Mouse (Mus musculus) limb, embryonic 13.5 days (tissue): ENCODE measurements around the gene Ccdc9b. TPM values are rescaled to one million over a fixed set of nuclear protein-coding genes. Genes with fewer than 3 reads are reported as not detected.
A peak's percentile ranks its signal among the peaks of the same experiment; 100 is the strongest.

Source experiments
- ATAC-seq: fragments of 200-750 bp; cut with Nextera tagmentation; 2 replicates; pipeline ENCODE4 v1.8.0; 2017; ENCODE audit warnings: low read depth, moderate number of reproducible peaks, moderate TSS enrichment; ENCODE audit not compliant: low FRiP score
- H3K27ac ChIP-seq: fragments of 300-500 bp; sonication (generic); 2 replicates; pipeline ENCODE4 v1.5.1; 2015; ENCODE audit warnings: inconsistent platforms, mild to moderate bottlenecking, moderate library complexity
- H3K27me3 ChIP-seq: fragments of 300-500 bp; sonication (generic); 2 replicates; pipeline ENCODE4 v1.6.1; 2015; ENCODE audit warnings: mild to moderate bottlenecking, inconsistent platforms
- H3K36me3 ChIP-seq: fragments of 300-500 bp; sonication (generic); 2 replicates; pipeline ENCODE4 v1.6.1; 2015; ENCODE audit warnings: inconsistent platforms, mild to moderate bottlenecking, moderate library complexity
- H3K4me1 ChIP-seq: fragments of 300-500 bp; sonication (generic); 2 replicates; pipeline ENCODE4 v1.6.1; 2015; ENCODE audit warnings: inconsistent platforms
- H3K4me2 ChIP-seq: fragments of 300-500 bp; sonication (generic); replicated peaks from 2 replicates; pipeline ENCODE4 v1.6.1; 2015; ENCODE audit warnings: inconsistent platforms, mild to moderate bottlenecking, moderate library complexity
- H3K4me3 ChIP-seq: fragments of 300-500 bp; sonication (generic); 2 replicates; pipeline ENCODE4 v1.5.1; 2015; ENCODE audit warnings: moderate library complexity, mild to moderate bottlenecking, inconsistent platforms
- H3K9ac ChIP-seq: fragments of 300-500 bp; sonication (generic); 2 replicates; pipeline ENCODE4 v1.6.1; 2015; ENCODE audit warnings: mild to moderate bottlenecking, inconsistent platforms
- H3K9me3 ChIP-seq: fragments of 300-500 bp; sonication (generic); 2 replicates; pipeline ENCODE4 v1.6.1; 2016; ENCODE audit warnings: inconsistent platforms
- WGBS: fragments of 180-500 bp; shearing (Covaris S2); methylation state at CpG from one replicate; pipeline ENCODE4 v1.1.7; 2015; 5-methylcytosine and 5-hydroxymethylcytosine counted together
- polyA plus RNA-seq: library from polyadenylated mRNA; unstranded; fragments of >200 nt; fragmentation: Nextera tagmentation; extraction: Ambion mirVana; gene quantifications from 2 replicates; pipeline ENCODE4 v1.2.1, GENCODE M21; 2015

Ccdc9b gene
- polyA plus RNA-seq, 1 experiment from 2014 or later = 0.85 TPM

- H3K36me3 ChIP-seq = no peaks in the 10 kb centered on the region
- peaks cover 48% of the 10 kb centered on the region for H3K27me3 ChIP-seq
- no peak overlapping the region for H3K9ac ChIP-seq
- no peak for ATAC-seq
- no peak overlapping the region for H3K4me3 ChIP-seq
- H3K4me1 ChIP-seq = peaks cover 18% of the 10 kb centered on the region
- H3K9me3 ChIP-seq = no peaks in the 10 kb centered on the region
- no peak overlapping the region for H3K27ac ChIP-seq
- WGBS = 82% methylated on average over 15 of the region's 15 CpGs
- H3K4me2 ChIP-seq = no peak overlapping the region
Observed at GRCm38 (mm10) chr2:118723693-118724486, 38.6 kb downstream of the Ccdc9b start.

DNA sequence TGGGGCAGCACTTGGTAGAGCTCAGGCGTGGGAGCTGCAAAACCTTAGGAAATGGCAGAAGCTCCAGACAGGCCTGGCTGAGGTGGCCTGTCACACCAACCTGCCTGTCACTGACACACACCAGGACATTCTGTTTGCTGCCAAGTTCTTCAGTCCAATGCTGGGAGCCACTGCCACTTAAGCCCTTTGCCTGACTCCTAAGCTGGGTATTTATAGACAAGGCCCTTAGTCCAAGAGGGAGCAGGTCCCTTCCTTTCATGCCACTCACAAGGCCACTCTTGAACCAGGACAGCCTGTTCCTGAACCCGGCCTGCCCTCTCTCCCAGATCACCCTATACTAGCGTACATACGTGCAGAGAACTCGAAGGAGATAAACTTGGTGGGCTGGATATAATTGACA, 45.8 kb downstream of the Ccdc9b start:
- Histone ChIP-seq H3K4me2 (no peak overlapping the region), H3K4me3 (no peak overlapping the region), H3K4me1 (no peaks in the 10 kb centered on the region; the same call in 1 of the 2 replicates), H3K27ac (no peak overlapping the region), H3K36me3 (no peaks in the 10 kb centered on the region), H3K27me3 (peaks cover 55% of the 10 kb centered on the region), H3K9ac (no peak overlapping the region), H3K9me3 (no peaks in the 10 kb centered on the region)
- ATAC-seq = no peak
- 79% methylated on average over 5 of the region's 5 CpGs for WGBS

GRCm38 (mm10) chr2:118714230-118714629, 48.2 kb downstream of the Ccdc9b start:
- peaks cover 13% of the 10 kb centered on the region for H3K4me1 ChIP-seq
- peaks cover 72% of the 10 kb centered on the region for H3K27me3 ChIP-seq
- H3K36me3 ChIP-seq = no peaks in the 10 kb centered on the region
- H3K27ac ChIP-seq = no peak overlapping the region
- H3K9me3 ChIP-seq = no peaks in the 10 kb centered on the region
- no peak overlapping the region for H3K4me3 ChIP-seq
- ATAC-seq = no peak
- WGBS = 38% methylated on average over 4 of the region's 4 CpGs
- H3K4me2 ChIP-seq = no peak overlapping the region
- no peak overlapping the region for H3K9ac ChIP-seq

DNA sequence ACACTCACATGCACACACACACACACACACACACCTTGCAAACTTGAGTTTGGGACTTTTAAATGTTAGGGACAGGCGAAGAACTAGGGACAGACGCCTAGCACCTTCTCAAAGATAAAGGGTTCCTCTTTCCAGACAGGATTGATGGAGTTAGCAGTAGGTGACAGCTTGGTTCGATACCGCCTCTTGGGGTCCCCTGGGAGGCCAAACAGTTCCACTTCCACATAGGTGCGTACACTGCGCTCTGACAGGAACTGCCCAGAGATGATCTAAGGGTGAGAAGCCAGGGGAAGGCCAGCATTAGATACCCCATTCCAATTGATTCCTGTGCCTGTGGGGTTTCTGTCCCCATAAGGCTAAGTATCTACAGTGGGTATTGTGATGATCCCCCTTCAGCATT, 48.8 kb downstream of the Ccdc9b start:
- no peaks in the 10 kb centered on the region for H3K9me3 ChIP-seq

DNA sequence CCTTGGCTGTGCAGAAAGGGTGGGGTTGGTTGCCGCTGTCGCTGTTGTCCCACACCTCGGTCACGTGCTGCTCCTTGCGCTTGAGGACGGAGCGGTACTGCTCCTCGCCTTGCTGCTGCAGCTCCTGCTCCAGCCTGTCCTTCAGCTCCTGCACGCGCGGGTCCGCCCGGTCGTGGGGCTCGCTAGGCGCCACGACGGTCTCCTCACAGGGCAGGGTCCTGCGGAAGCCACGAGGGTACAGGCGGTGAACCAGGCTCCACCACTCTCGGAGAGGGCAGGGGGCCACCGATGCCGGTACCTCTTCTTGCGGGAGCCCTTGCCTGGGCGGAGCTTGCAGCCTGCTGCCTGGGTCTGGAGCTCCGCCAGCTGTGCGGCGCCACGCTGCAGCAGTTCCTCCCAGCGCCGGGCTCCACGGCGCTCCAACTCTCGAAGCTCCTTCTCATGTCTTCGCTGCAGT, 51.4 kb downstream of the Ccdc9b start:
- H3K9me3 ChIP-seq = no peaks in the 10 kb centered on the region
- WGBS = under 1% methylated on average over 36 of the region's 36 CpGs
- H3K27ac ChIP-seq = no peak overlapping the region
- H3K4me2 ChIP-seq = peak overlapping the region; percentile 90
- peaks cover 92% of the 10 kb centered on the region for H3K27me3 ChIP-seq
- H3K9ac ChIP-seq = peak overlapping the region; percentile 45
- H3K36me3 ChIP-seq = no peaks in the 10 kb centered on the region
- peak; percentile 68 for ATAC-seq
- H3K4me3 ChIP-seq = peak overlapping the region; percentile 46
- peaks cover 13% of the 10 kb centered on the region for H3K4me1 ChIP-seq

More for the DNA sequence above, 48.8 kb downstream of the Ccdc9b start:
- WGBS = 82% methylated on average over 6 of the region's 6 CpGs
- H3K4me2 ChIP-seq = no peak overlapping the region
- H3K27ac ChIP-seq = no peak overlapping the region
- H3K27me3 ChIP-seq = peaks cover 72% of the 10 kb centered on the region
- no peak overlapping the region for H3K9ac ChIP-seq
- ATAC-seq = no peak
- H3K36me3 ChIP-seq = no peaks in the 10 kb centered on the region
- H3K4me3 ChIP-seq = no peak overlapping the region
- H3K4me1 ChIP-seq = peaks cover 13% of the 10 kb centered on the region

GRCm38 (mm10) chr2:118709655-118710221, 52.7 kb downstream of the Ccdc9b start:
- no peak for ATAC-seq
- Histone ChIP-seq H3K4me2 (no peak overlapping the region), H3K27ac (no peak overlapping the region), H3K27me3 (peaks cover 98% of the 10 kb centered on the region), H3K9ac (no peak overlapping the region), H3K9me3 (no peaks in the 10 kb centered on the region), H3K36me3 (no peaks in the 10 kb centered on the region), H3K4me3 (no peak overlapping the region), H3K4me1 (peaks cover 13% of the 10 kb centered on the region)
- 34% methylated on average over 4 of the region's 4 CpGs for WGBS

DNA sequence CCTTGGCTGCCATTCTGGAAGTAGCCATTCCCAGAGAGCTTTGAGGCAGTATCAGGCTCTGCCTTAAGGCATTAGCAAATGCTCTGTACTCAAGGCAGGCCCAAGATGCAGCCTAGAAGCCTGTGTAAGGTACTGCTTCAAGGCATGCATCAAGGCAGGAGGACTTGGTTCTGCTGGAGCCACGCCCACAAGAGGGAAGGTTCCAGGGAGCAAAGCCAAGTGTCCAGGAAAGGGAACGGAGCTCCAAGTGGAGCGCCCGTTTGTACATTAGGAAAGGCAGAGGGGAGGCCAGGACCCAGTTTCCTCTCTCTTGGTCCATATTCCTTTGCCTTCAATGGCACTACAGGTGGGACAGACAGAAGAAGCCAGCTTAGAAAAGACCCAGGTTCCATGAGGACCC, 54.0 kb downstream of the Ccdc9b start:
- no peak overlapping the region for H3K4me3 ChIP-seq
- H3K4me2 ChIP-seq = no peak overlapping the region
- H3K9ac ChIP-seq = no peak overlapping the region
- no peak overlapping the region for H3K27ac ChIP-seq
- H3K27me3 ChIP-seq = peaks cover 100% of the 10 kb centered on the region
- H3K9me3 ChIP-seq = no peaks in the 10 kb centered on the region
- no peaks in the 10 kb centered on the region for H3K36me3 ChIP-seq
- 71% methylated on average over 4 of the region's 4 CpGs for WGBS
- H3K4me1 ChIP-seq = peaks cover 23% of the 10 kb centered on the region
- ATAC-seq = no peak

GRCm38 (mm10) chr2:118706436-118706835, 56.0 kb downstream of the Ccdc9b start:
- Histone ChIP-seq H3K36me3 (no peaks in the 10 kb centered on the region), H3K9ac (no peak overlapping the region), H3K9me3 (no peaks in the 10 kb centered on the region), H3K4me3 (no peak overlapping the region), H3K4me1 (peaks cover 35% of the 10 kb centered on the region), H3K27me3 (peaks cover 100% of the 10 kb centered on the region), H3K4me2 (no peak overlapping the region), H3K27ac (no peak overlapping the region)
- 3% methylated on average over 5 of the region's 6 CpGs for WGBS
- no peak for ATAC-seq

Other genes starting within 250 kb of the Ccdc9b start
- gene Bmf, start 213.0 kb downstream of the Ccdc9b start, polyA plus RNA-seq = 6.8 and 7.3 TPM in 2 replicates
- gene Bub1b, start 164.4 kb downstream of the Ccdc9b start, polyA plus RNA-seq = 85.6 and 89.9 TPM in 2 replicates
- gene Pak6, start 99.4 kb downstream of the Ccdc9b start, polyA plus RNA-seq = 1.8 and 3.3 TPM in 2 replicates
- gene Ankrd63, start 58.7 kb downstream of the Ccdc9b start, polyA plus RNA-seq = 0.05 TPM in 1 of 2 replicates, not detected in the other
- 0.28 and 0.46 TPM in 2 replicates for gene Plcb2, start 34.2 kb downstream of the Ccdc9b start, polyA plus RNA-seq
- gene Inafm2, start 16.9 kb downstream of the Ccdc9b start, polyA plus RNA-seq = 19.4 and 21.1 TPM in 2 replicates
- gene Phgr1, start 10.1 kb upstream of the Ccdc9b start, polyA plus RNA-seq = not detected in 2 replicates
- 0.13 and 0.22 TPM in 2 replicates for gene Disp2, start 17.1 kb upstream of the Ccdc9b start, polyA plus RNA-seq
- 106 and 107 TPM in 2 replicates for gene Knstrn, start 51.3 kb upstream of the Ccdc9b start, polyA plus RNA-seq
- 82.6 and 95.3 TPM in 2 replicates for gene Ivd, start 99.3 kb upstream of the Ccdc9b start, polyA plus RNA-seq
- gene Bahd1, start 137.7 kb upstream of the Ccdc9b start, polyA plus RNA-seq = 3.7 and 3.8 TPM in 2 replicates
- gene Chst14, start 163.8 kb upstream of the Ccdc9b start, polyA plus RNA-seq = 51.2 and 51.9 TPM in 2 replicates